In genomic region chr16:96885817-96886216, GRCm38 (mm10) we compare ENCODE assay signal across 15 mouse cellular contexts.
DNase-seq lines count a peak whose midpoint lies in the region.
"Had no signal": no experiment of that assay in that cellular context is flagged by ENCODE, and none has a peak within 500 bp of the region (broad histone marks: within the 10 kb centered on the region; RNA-seq: fewer than 3 reads in every experiment).

No protein-coding gene starts in this region.

- intact Hi-C loops in left cerebral cortex, postnatal 4 days (cut with DNase I), result no loop called here

- DNase-seq in cerebellum, postnatal 10 days, result peak; percentile 27 to 48
- no peak for DNase-seq in cerebellum, postnatal 25 days
- peak; percentile 40 for DNase-seq in left cerebral cortex, postnatal 4 days
- no peak for DNase-seq in left cerebral cortex, adult 11 months (ENCODE audit: low spot score)
- peak; percentile 26 for DNase-seq in layer of hippocampus, adult 9-11 months
- DNase-seq in retina, postnatal 1 day, result peak; percentile 69
- no peak for DNase-seq in adipocyte (ENCODE audit: low spot score)
- no peak for DNase-seq in left cerebral cortex, adult 9 months (ENCODE audit: low spot score in 2 of 2)
- DNase-seq: adrenal gland, postnatal 25 days; cerebellum, adult 11 months; cerebellum, adult 9-11 months; gastrocnemius, adult 2 months; kidney, adult 8-10 months; kidney, postnatal 10 days; spleen, adult 18-20 months had no signal

Comparison
In these comparisons a context has a peak if more than half of its experiments do, and no peak if none do; other contexts are left out.
1. DNase-seq: peak in cerebellum, postnatal 10 days (2 of 2), left cerebral cortex, postnatal 4 days (single experiment), layer of hippocampus, adult 9-11 months (single experiment) and retina, postnatal 1 day (single experiment); none in cerebellum, postnatal 25 days (0 of 2), left cerebral cortex, adult 11 months (single experiment), adipocyte (single experiment) and left cerebral cortex, adult 9 months (0 of 2).